10 mouse cellular contexts compared by ENCODE assay signal in genomic region chr11:33201626-33202010, GRCm38 (mm10). TPM values are rescaled to one million over a fixed set of nuclear protein-coding genes. Genes with fewer than 3 reads are reported as not detected.
DNase-seq lines count a peak whose midpoint lies in the region; ATAC-seq and TF ChIP-seq lines count a peak whose summit lies in the region.
"Had no signal": no experiment of that assay in that cellular context is flagged by ENCODE, and none has a peak within 500 bp of the region (broad histone marks: within the 10 kb centered on the region; RNA-seq: fewer than 3 reads in every experiment).

No protein-coding gene starts in this region.

- peak overlapping the region; percentile 48; the same call in 1 of the 2 replicates for H3K4me2 ChIP-seq in lung, postnatal 0 days (replicated peaks; ENCODE audit: low read depth, low read length)
- peak overlapping the region; percentile 66 for H3K4me2 ChIP-seq in limb, embryonic 12.5 days
- H3K4me2 ChIP-seq in stomach, postnatal 0 days (replicated peaks; ENCODE audit: low read depth), result peak overlapping the region; percentile 41; the same call in 1 of the 2 replicates

- peak overlapping the region; percentile 25; the same call in 1 of the 2 replicates for H3K4me3 ChIP-seq in lung, postnatal 0 days (ENCODE audit: low read depth, low read length)
- H3K4me3 ChIP-seq in limb, embryonic 12.5 days (replicated peaks), result peak overlapping the region; percentile 40
- H3K4me3 ChIP-seq in stomach, postnatal 0 days (ENCODE audit: low read depth, low read length), result peak overlapping the region; percentile 22

- no peaks in the 10 kb centered on the region for H3K36me3 ChIP-seq in lung, postnatal 0 days (ENCODE audit: insufficient read depth, low read length)
- H3K36me3 ChIP-seq in limb, embryonic 12.5 days, result no peaks in the 10 kb centered on the region
- no peaks in the 10 kb centered on the region for H3K36me3 ChIP-seq in stomach, postnatal 0 days (ENCODE audit: control insufficient read depth, insufficient read depth, low read length)

- no peak for ATAC-seq in lung, postnatal 0 days
- ATAC-seq in limb, embryonic 12.5 days (ENCODE audit: insufficient number of reproducible peaks, insufficient read depth, low FRiP score, low TSS enrichment, low read depth), result no peak
- ATAC-seq in stomach, postnatal 0 days (ENCODE audit: low FRiP score, low TSS enrichment), result no peak

- H3K9ac ChIP-seq in lung, postnatal 0 days (replicated peaks; ENCODE audit: low read depth), result no peak overlapping the region
- H3K9ac ChIP-seq in limb, embryonic 12.5 days (replicated peaks), result peak overlapping the region; percentile 55
- H3K9ac ChIP-seq in stomach, postnatal 0 days (ENCODE audit: low read length), result no peak overlapping the region

- 4% methylated on average over 16 of the region's 19 CpGs for WGBS in lung, postnatal 0 days
- WGBS in limb, embryonic 12.5 days, result 3% methylated on average over 19 of the region's 19 CpGs
- 2% methylated on average over 18 of the region's 19 CpGs for WGBS in stomach, postnatal 0 days

- no peak for TF ChIP-seq CTCF in lung, postnatal 0 days (IDR thresholded peaks at IDR 0.05)
- no peak for TF ChIP-seq CTCF in stomach, postnatal 0 days (IDR thresholded peaks at IDR 0.05; ENCODE audit: low read depth)

- H3K27me3 ChIP-seq in lung, postnatal 0 days (replicated peaks; ENCODE audit: insufficient read depth, low read length), result peaks cover 90% of the 10 kb centered on the region
- H3K27me3 ChIP-seq in limb, embryonic 12.5 days, result peaks cover 100% of the 10 kb centered on the region
- H3K27me3 ChIP-seq in stomach, postnatal 0 days (ENCODE audit: control insufficient read depth, insufficient read depth, low read length), result peaks cover 49% of the 10 kb centered on the region

- DNase-seq in cerebellum, postnatal 36 days, result peak; percentile 43 to 54
- DNase-seq in cerebellum, adult 18-20 months, result no peak
- no peak for DNase-seq in lung, postnatal 0 days (ENCODE audit: low spot score)
- no peak for DNase-seq in lung, postnatal 25 days (ENCODE audit: low spot score)
- DNase-seq in stomach, postnatal 0 days (ENCODE audit: low spot score), result no peak
- no peak for DNase-seq in yolk sac, embryonic 10.5 days (ENCODE audit: low spot score)
- DNase-seq in frontal cortex, postnatal 14 days (ENCODE audit: low spot score in 2 of 2), result no peak

- no peak overlapping the region for H3K27ac ChIP-seq in lung, postnatal 0 days (ENCODE audit: low read length)
- no peak overlapping the region for H3K27ac ChIP-seq in limb, embryonic 12.5 days
- H3K27ac ChIP-seq in stomach, postnatal 0 days (replicated peaks), result no peak overlapping the region

- no peaks in the 10 kb centered on the region for H3K9me3 ChIP-seq in lung, postnatal 0 days (ENCODE audit: low read length)
- no peaks in the 10 kb centered on the region for H3K9me3 ChIP-seq in limb, embryonic 12.5 days
- peaks cover 5% of the 10 kb centered on the region for H3K9me3 ChIP-seq in stomach, postnatal 0 days (ENCODE audit: control insufficient read depth, low read length)

- no peak for TF ChIP-seq EP300 in lung, postnatal 0 days (IDR thresholded peaks at IDR 0.05)
- TF ChIP-seq EP300 in stomach, postnatal 0 days (optimal IDR thresholded peaks at IDR 0.05), result no peak

- peaks cover 16% of the 10 kb centered on the region for H3K4me1 ChIP-seq in lung, postnatal 0 days (ENCODE audit: insufficient read depth, low read depth, low read length)
- H3K4me1 ChIP-seq in limb, embryonic 12.5 days (replicated peaks), result peaks cover 40% of the 10 kb centered on the region
- peaks cover 2% of the 10 kb centered on the region; the same call in 1 of the 2 replicates for H3K4me1 ChIP-seq in stomach, postnatal 0 days (replicated peaks; ENCODE audit: control insufficient read depth, insufficient read depth)

RNA-seq across cellular contexts. Expression of gene Tlx3, which starts 1.8 kb away (rescaled TPM):
- polyA plus RNA-seq in lung, postnatal 0 days (2015; fragmentation: Nextera tagmentation; extraction: Ambion mirVana), result not detected in 2 replicates
- 0.39 TPM in 1 of 2 replicates, not detected in the other for polyA plus RNA-seq in limb, embryonic 12.5 days (2016; fragmentation: Nextera tagmentation; extraction: Ambion mirVana)
- not detected in 2 replicates for polyA plus RNA-seq in stomach, postnatal 0 days (2015; fragmentation: Nextera tagmentation; extraction: Ambion mirVana)
- polyA plus RNA-seq: C2C12; large intestine, adult 2 months had no signal

RNA-seq across cellular contexts. Expression of gene Npm1, which starts 38.6 kb away (rescaled TPM):
- polyA plus RNA-seq in lung, postnatal 0 days (2015; fragmentation: Nextera tagmentation; extraction: Ambion mirVana), result 277 and 284 TPM in 2 replicates
- polyA plus RNA-seq in limb, embryonic 12.5 days (2016; fragmentation: Nextera tagmentation; extraction: Ambion mirVana), result 1,112 and 1,195 TPM in 2 replicates
- polyA plus RNA-seq in stomach, postnatal 0 days (2015; fragmentation: Nextera tagmentation; extraction: Ambion mirVana), result 343 and 356 TPM in 2 replicates

RNA-seq across cellular contexts. Expression of gene Fgf18, which starts 54.4 kb away (rescaled TPM):
- 19.5 and 20.6 TPM in 2 replicates for polyA plus RNA-seq in lung, postnatal 0 days (2015; fragmentation: Nextera tagmentation; extraction: Ambion mirVana)
- polyA plus RNA-seq in limb, embryonic 12.5 days (2016; fragmentation: Nextera tagmentation; extraction: Ambion mirVana), result 18.2 and 19.0 TPM in 2 replicates
- polyA plus RNA-seq in stomach, postnatal 0 days (2015; fragmentation: Nextera tagmentation; extraction: Ambion mirVana), result 1.4 and 2.3 TPM in 2 replicates

Comparison
In these comparisons a context has a peak if more than half of its experiments do, and no peak if none do; other contexts are left out.
1. DNase-seq: peak in cerebellum, postnatal 36 days (2 of 2); none in cerebellum, adult 18-20 months (0 of 2), lung, postnatal 0 days (single experiment), lung, postnatal 25 days (single experiment), stomach, postnatal 0 days (single experiment), yolk sac, embryonic 10.5 days (single experiment) and frontal cortex, postnatal 14 days (0 of 2).
2. Peak in every context shown above with its lines, with median percentiles within 50 percentile points of each other: H3K4me2 ChIP-seq and H3K4me3 ChIP-seq.